Mouse (Mus musculus) thymus, postnatal 4 days (tissue): Measurements from ENCODE around the gene Itprip.
A peak's percentile ranks its signal among the peaks of the same experiment; 100 is the strongest.

Source experiments
- DNase-seq: peaks from one replicate; pipeline ENCODE4 v3.0.0; 2021

Itprip gene

DNA sequence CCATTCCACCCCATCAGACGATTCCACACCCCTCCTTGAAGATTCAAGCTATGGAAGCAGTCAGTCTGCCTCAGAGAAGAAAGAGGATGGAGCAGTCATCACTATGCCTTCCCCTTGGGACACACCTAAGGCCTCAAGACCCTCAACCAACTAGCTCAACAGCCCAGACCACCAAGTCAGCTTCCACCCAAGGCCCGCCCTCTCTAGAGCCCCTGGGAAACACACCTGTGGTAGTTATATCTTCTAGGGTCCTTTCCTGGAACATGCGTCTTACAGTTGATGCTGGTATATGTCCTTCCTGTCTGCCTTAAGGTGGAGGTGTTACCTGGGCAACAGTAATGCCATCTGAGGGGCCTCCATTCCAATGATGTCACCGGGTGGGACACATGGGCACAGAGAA, 4.9 kb downstream of the Itprip start:
- no peak for DNase-seq

DNA sequence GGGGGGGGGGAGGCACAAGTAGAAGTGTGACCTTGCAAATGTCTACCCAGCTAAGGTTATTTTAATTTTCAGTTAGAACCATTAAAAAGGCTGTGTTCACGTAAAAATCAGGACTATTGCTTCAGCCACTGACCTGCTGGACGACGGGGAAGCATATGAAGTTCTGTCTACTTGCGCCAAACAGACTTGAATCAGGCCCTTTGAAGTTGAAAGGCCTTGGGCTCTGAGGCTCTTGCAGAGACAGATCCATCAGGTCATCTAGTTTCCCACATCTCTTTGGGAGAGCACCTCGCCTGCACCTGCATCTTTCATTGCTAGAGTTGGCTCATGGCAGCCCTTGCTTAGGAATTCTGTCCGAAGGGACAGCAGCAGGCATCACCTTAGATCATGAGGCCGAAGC, 5.8 kb downstream of the Itprip start:
- DNase-seq: no peak

DNA sequence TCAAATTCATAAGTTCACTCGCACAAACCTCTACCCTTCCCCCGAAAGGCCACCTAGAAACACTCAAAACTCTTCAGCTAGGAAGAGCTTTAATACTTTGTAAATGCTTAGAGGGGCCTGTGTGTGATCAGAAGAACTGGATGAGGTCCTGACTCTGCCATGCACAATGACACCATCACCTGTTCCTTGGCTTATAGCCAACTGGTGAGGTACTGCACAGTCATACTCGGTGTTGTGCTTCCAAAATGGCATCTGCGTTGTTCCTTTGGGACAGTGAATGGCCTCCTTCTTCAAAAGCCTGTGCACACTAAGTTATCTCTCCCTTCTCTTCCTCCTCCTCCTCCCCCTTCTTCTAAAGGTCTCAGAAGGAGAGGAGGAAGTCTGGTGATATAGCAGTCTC, 8.3 kb downstream of the Itprip start:
- no peak for DNase-seq

GRCm38 (mm10) chr19:47910117-47910618, 8.9 kb downstream of the Itprip start:
- peak; percentile 42 for DNase-seq

- peak; percentile 47 for DNase-seq
Observed at GRCm38 (mm10) chr19:47909387-47910116, 9.5 kb downstream of the Itprip start.

DNA sequence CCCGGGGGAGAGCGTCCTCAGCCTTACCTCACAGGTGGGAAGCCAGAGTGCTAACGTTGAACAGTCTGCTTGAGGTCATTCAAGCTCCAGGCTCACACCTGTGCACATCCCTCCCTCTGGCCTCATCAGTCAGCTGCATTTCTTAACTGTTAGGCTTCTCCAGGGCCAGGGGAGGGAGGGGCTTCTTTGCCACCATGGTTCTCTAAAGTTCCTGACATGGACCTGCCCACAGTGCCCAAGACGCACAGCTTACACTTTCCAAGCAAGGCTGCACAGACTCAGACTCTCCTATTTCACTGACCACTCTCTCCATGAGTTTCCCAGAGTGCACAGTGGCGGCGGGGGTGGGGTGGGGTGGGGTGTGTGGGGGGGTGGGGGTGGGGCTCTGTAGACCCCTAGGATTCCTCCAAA, 10.1 kb downstream of the Itprip start:
- DNase-seq: no peak

GRCm38 (mm10) chr19:47907596-47907995, 11.5 kb downstream of the Itprip start:
- no peak for DNase-seq

- peak; percentile 9 for DNase-seq
Observed at GRCm38 (mm10) chr19:47905603-47906002, 13.5 kb downstream of the Itprip start.

- no peak for DNase-seq
Observed at GRCm38 (mm10) chr19:47905081-47905480, 14.0 kb downstream of the Itprip start.

- no peak for DNase-seq
Observed at GRCm38 (mm10) chr19:47903679-47904078, 15.4 kb downstream of the Itprip start.

- DNase-seq: no peak
Observed at GRCm38 (mm10) chr19:47902316-47903201, 16.5 kb downstream of the Itprip start.

- no peak for DNase-seq
Observed at GRCm38 (mm10) chr19:47900558-47900957, 18.5 kb downstream of the Itprip start.

- peak; percentile 51 for DNase-seq
Observed at GRCm38 (mm10) chr19:47900012-47900411, 19.1 kb downstream of the Itprip start.

GRCm38 (mm10) chr19:47898472-47899079, 20.5 kb downstream of the Itprip start:
- DNase-seq: no peak

- no peak for DNase-seq
Observed at GRCm38 (mm10) chr19:47893092-47893491, 26.0 kb downstream of the Itprip start.

- DNase-seq: no peak
Observed at GRCm38 (mm10) chr19:47891562-47892312, 27.4 kb downstream of the Itprip start.

- no peak for DNase-seq
Observed at GRCm38 (mm10) chr19:47890489-47891130, 28.5 kb downstream of the Itprip start.

- DNase-seq: peak; percentile 17
Observed at GRCm38 (mm10) chr19:47888037-47888436, 31.1 kb downstream of the Itprip start.

- peak; percentile 54 for DNase-seq
Observed at GRCm38 (mm10) chr19:47887417-47887816, 31.7 kb downstream of the Itprip start.

- no peak for DNase-seq
Observed at GRCm38 (mm10) chr19:47886617-47887016, 32.5 kb downstream of the Itprip start.

DNA sequence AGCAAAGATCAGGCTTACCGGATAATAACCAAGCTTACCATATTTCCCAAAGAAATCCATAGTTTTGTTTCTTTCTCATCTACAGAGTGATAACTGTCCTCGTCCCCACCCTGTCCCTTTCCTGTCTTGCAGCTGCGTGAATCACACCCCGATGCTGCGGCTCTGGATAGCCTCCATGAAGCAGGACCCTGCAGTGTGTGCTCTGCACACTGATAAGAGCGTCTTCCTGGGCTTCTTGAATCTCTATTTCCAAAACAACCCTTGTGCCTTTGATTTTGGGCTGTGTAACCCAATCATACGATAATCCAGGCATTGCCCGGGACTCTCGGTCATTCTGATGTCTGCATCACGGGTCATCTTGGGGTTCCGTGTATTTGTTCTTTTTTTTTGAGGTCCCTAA, 33.2 kb downstream of the Itprip start:
- DNase-seq: no peak

GRCm38 (mm10) chr19:47885191-47885743, 33.8 kb downstream of the Itprip start:
- DNase-seq: no peak
